Mouse (Mus musculus): ENCODE data around the gene Repin1. TPM values are rescaled to one million over a fixed set of nuclear protein-coding genes. Genes with fewer than 3 reads are reported as not detected.
"Not testable (repeated sequence)": the region's sequence is repeated elsewhere in the genome, so short reads cannot be mapped to it uniquely, and the experiment has no call there.

Gene Repin1
- polyA plus RNA-seq, 1 experiment: 49.2 TPM

GRCm38 (mm10) chr6:48609512-48609911 lies 15.8 kb downstream of the Repin1 start:
- WGBS: 83% methylated on average over 7 of the region's 7 CpGs
- Histone ChIP-seq H3K27ac (ENCODE audit: insufficient read depth, low read depth, low read length) (no peak overlapping the region), H3K36me3 (ENCODE audit: control insufficient read depth, insufficient read depth, low read length) (no peaks in the 10 kb centered on the region), H3K27me3 (replicated peaks; ENCODE audit: control insufficient read depth, insufficient read depth, low read length) (no peaks in the 10 kb centered on the region), H3K4me1 (ENCODE audit: control insufficient read depth, insufficient read depth, low read length) (no peaks in the 10 kb centered on the region; the same call in 1 of the 2 replicates), H3K4me3 (ENCODE audit: insufficient read depth, low read depth, low read length) (no peak overlapping the region)
- no peak for DNase-seq
- TF ChIP-seq CTCF (conservative IDR thresholded peaks at IDR 0.05; ENCODE audit: insufficient read depth, insufficient read length, low read depth, low read length): no peak
- no peak for TF ChIP-seq POLR2A (IDR thresholded peaks at IDR 0.05; ENCODE audit: low read depth, low read length)

- no peak overlapping the region for H3K4me3 ChIP-seq (ENCODE audit: insufficient read depth, low read depth, low read length)
- no peaks in the 10 kb centered on the region for H3K4me1 ChIP-seq (ENCODE audit: control insufficient read depth, insufficient read depth, low read length)
- no peak for DNase-seq
- H3K36me3 ChIP-seq (ENCODE audit: control insufficient read depth, insufficient read depth, low read length): no peaks in the 10 kb centered on the region
- TF ChIP-seq POLR2A (IDR thresholded peaks at IDR 0.05; ENCODE audit: low read depth, low read length) (no peak), CTCF (conservative IDR thresholded peaks at IDR 0.05; ENCODE audit: insufficient read depth, insufficient read length, low read depth, low read length) (no peak; the same call in 1 of the 2 replicates)
- no peak overlapping the region for H3K27ac ChIP-seq (ENCODE audit: insufficient read depth, low read depth, low read length)
- WGBS: 75% methylated on average over 3 of the region's 3 CpGs
- H3K27me3 ChIP-seq (replicated peaks; ENCODE audit: control insufficient read depth, insufficient read depth, low read length): no peaks in the 10 kb centered on the region
Observed at GRCm38 (mm10) chr6:48610657-48611056, 17.0 kb downstream of the Repin1 start.

GRCm38 (mm10) chr6:48613464-48613863 lies 19.8 kb downstream of the Repin1 start:
- no peaks in the 10 kb centered on the region for H3K27me3 ChIP-seq (replicated peaks; ENCODE audit: control insufficient read depth, insufficient read depth, low read length)
- H3K4me3 ChIP-seq (ENCODE audit: insufficient read depth, low read depth, low read length): no peak overlapping the region
- H3K4me1 ChIP-seq (ENCODE audit: control insufficient read depth, insufficient read depth, low read length): no peaks in the 10 kb centered on the region
- WGBS: 90% methylated on average over 4 of the region's 4 CpGs
- DNase-seq: no peak
- no peaks in the 10 kb centered on the region for H3K36me3 ChIP-seq (ENCODE audit: control insufficient read depth, insufficient read depth, low read length)
- TF ChIP-seq CTCF (conservative IDR thresholded peaks at IDR 0.05; ENCODE audit: insufficient read depth, insufficient read length, low read depth, low read length) (no peak), POLR2A (IDR thresholded peaks at IDR 0.05; ENCODE audit: low read depth, low read length) (no peak)
- H3K27ac ChIP-seq (ENCODE audit: insufficient read depth, low read depth, low read length): no peak overlapping the region

GRCm38 (mm10) chr6:48614756-48615155 lies 21.1 kb downstream of the Repin1 start:
- H3K4me3 ChIP-seq (ENCODE audit: insufficient read depth, low read depth, low read length): no peak overlapping the region
- H3K4me1 ChIP-seq (ENCODE audit: control insufficient read depth, insufficient read depth, low read length): no peaks in the 10 kb centered on the region
- no peaks in the 10 kb centered on the region for H3K27me3 ChIP-seq (replicated peaks; ENCODE audit: control insufficient read depth, insufficient read depth, low read length)
- TF ChIP-seq POLR2A (IDR thresholded peaks at IDR 0.05; ENCODE audit: low read depth, low read length) (no peak), CTCF (conservative IDR thresholded peaks at IDR 0.05; ENCODE audit: insufficient read depth, insufficient read length, low read depth, low read length) (no peak)
- H3K36me3 ChIP-seq (ENCODE audit: control insufficient read depth, insufficient read depth, low read length): no peaks in the 10 kb centered on the region
- 96% methylated on average over 5 of the region's 5 CpGs for WGBS
- DNase-seq: no peak
- H3K27ac ChIP-seq (ENCODE audit: insufficient read depth, low read depth, low read length): no peak overlapping the region

- Histone ChIP-seq H3K4me3 (ENCODE audit: insufficient read depth, low read depth, low read length) (no peak overlapping the region), H3K27me3 (replicated peaks; ENCODE audit: control insufficient read depth, insufficient read depth, low read length) (no peaks in the 10 kb centered on the region), H3K36me3 (ENCODE audit: control insufficient read depth, insufficient read depth, low read length) (no peaks in the 10 kb centered on the region), H3K27ac (ENCODE audit: insufficient read depth, low read depth, low read length) (no peak overlapping the region), H3K4me1 (ENCODE audit: control insufficient read depth, insufficient read depth, low read length) (no peaks in the 10 kb centered on the region)
- DNase-seq: no peak
- TF ChIP-seq CTCF (conservative IDR thresholded peaks at IDR 0.05; ENCODE audit: insufficient read depth, insufficient read length, low read depth, low read length) (no peak), POLR2A (IDR thresholded peaks at IDR 0.05; ENCODE audit: low read depth, low read length) (no peak)
- 96% methylated on average over 30 of the region's 30 CpGs for WGBS
Observed at GRCm38 (mm10) chr6:48620031-48620430, 26.3 kb downstream of the Repin1 start.

- H3K27ac ChIP-seq (ENCODE audit: insufficient read depth, low read depth, low read length); H3K36me3 ChIP-seq (ENCODE audit: control insufficient read depth, insufficient read depth, low read length); DNase-seq; H3K27me3 ChIP-seq (replicated peaks; ENCODE audit: control insufficient read depth, insufficient read depth, low read length); H3K4me3 ChIP-seq (ENCODE audit: insufficient read depth, low read depth, low read length); H3K4me1 ChIP-seq (ENCODE audit: control insufficient read depth, insufficient read depth, low read length): not testable (repeated sequence)
- 91% methylated on average over 8 of the region's 8 CpGs for WGBS
Observed at GRCm38 (mm10) chr6:48622186-48622843, 28.6 kb downstream of the Repin1 start.

- 59% methylated on average over 1 of the region's 1 CpGs for WGBS
- no peak for DNase-seq
- Histone ChIP-seq H3K36me3 (ENCODE audit: control insufficient read depth, insufficient read depth, low read length) (no peaks in the 10 kb centered on the region), H3K27ac (ENCODE audit: insufficient read depth, low read depth, low read length) (no peak overlapping the region), H3K4me1 (ENCODE audit: control insufficient read depth, insufficient read depth, low read length) (peaks cover 13% of the 10 kb centered on the region; the same call in 1 of the 2 replicates), H3K4me3 (ENCODE audit: insufficient read depth, low read depth, low read length) (no peak overlapping the region), H3K27me3 (replicated peaks; ENCODE audit: control insufficient read depth, insufficient read depth, low read length) (no peaks in the 10 kb centered on the region)
- TF ChIP-seq POLR2A (IDR thresholded peaks at IDR 0.05; ENCODE audit: low read depth, low read length) (no peak), CTCF (conservative IDR thresholded peaks at IDR 0.05; ENCODE audit: insufficient read depth, insufficient read length, low read depth, low read length) (no peak)
Observed at GRCm38 (mm10) chr6:48623460-48623859, 29.8 kb downstream of the Repin1 start.

Data from kidney, adult 2 months (tissue).